ENCODE assay signal across 11 mouse cellular contexts in the genomic region with DNA sequence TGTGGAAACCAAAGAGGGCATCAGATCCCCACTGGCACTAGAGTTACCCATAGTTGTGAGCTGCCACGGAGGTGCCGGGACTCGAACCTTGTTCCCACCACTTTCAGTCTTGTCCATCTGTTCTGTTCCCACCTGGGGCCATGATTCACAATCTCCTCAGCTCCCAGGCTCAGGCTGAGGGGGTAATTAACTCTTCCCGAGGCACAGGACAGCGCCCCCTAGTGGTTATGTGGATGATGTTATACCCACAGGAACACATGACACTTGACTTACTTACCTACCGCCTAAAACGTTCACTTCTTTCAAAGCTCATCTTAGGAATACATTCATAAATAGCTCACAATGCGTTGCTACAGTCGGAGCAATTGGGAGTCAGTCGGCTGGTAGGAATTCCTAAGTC. TPM values are rescaled to one million over a fixed set of nuclear protein-coding genes. Genes with fewer than 3 reads are reported as not detected.
DNase-seq lines count a peak whose midpoint lies in the region; ATAC-seq and TF ChIP-seq lines count a peak whose summit lies in the region.
"Had no signal": no experiment of that assay in that cellular context is flagged by ENCODE, and none has a peak within 500 bp of the region (broad histone marks: within the 10 kb centered on the region; RNA-seq: fewer than 3 reads in every experiment).

No protein-coding gene starts in this region.

- H3K9ac ChIP-seq in lung, postnatal 0 days (replicated peaks; ENCODE audit: low read depth): no peak overlapping the region
- H3K9ac ChIP-seq: limb, embryonic 15.5 days had no signal

- WGBS in lung, postnatal 0 days: 70% methylated on average over 10 of the region's 10 CpGs

- no peak overlapping the region for H3K27ac ChIP-seq in lung, postnatal 0 days (ENCODE audit: low read length)
- no peak overlapping the region for H3K27ac ChIP-seq in bone marrow macrophage, adult 2 months (ENCODE audit: insufficient read depth, low read depth, low read length)
- H3K27ac ChIP-seq: limb, embryonic 15.5 days had no signal

- no peak overlapping the region for H3K4me2 ChIP-seq in lung, postnatal 0 days (replicated peaks; ENCODE audit: low read depth, low read length)
- H3K4me2 ChIP-seq: limb, embryonic 15.5 days had no signal

- DNase-seq in embryo, embryonic 10 days (ENCODE audit: low spot score): peak; percentile 45
- DNase-seq in embryo, embryonic 9.5 days (ENCODE audit: extremely low spot score): no peak
- no peak for DNase-seq in lung, postnatal 0 days (ENCODE audit: low spot score)
- DNase-seq in lung, postnatal 4 days: no peak
- peak; percentile 64 for DNase-seq in retina, postnatal 1 day
- no peak for DNase-seq in heart, adult 8-10 months (ENCODE audit: low spot score)
- DNase-seq in heart, postnatal 4 days: no peak
- DNase-seq: cerebellum, adult 11 months had no signal

- TF ChIP-seq POLR2A in bone marrow macrophage, adult 2 months (IDR thresholded peaks at IDR 0.05; ENCODE audit: borderline replicate concordance, low read depth, low read length): no peak

- no peak overlapping the region for H3K4me3 ChIP-seq in lung, postnatal 0 days (ENCODE audit: low read depth, low read length)
- H3K4me3 ChIP-seq in bone marrow macrophage, adult 2 months (ENCODE audit: insufficient read depth, low read length): no peak overlapping the region
- H3K4me3 ChIP-seq: limb, embryonic 15.5 days had no signal

- H3K27me3 ChIP-seq in lung, postnatal 0 days (replicated peaks; ENCODE audit: insufficient read depth, low read length): no peaks in the 10 kb centered on the region
- H3K27me3 ChIP-seq: limb, embryonic 15.5 days had no signal

- ATAC-seq in lung, postnatal 0 days: no peak

- H3K36me3 ChIP-seq in lung, postnatal 0 days (ENCODE audit: insufficient read depth, low read length): peaks cover 5% of the 10 kb centered on the region; the same call in 1 of the 2 replicates
- H3K36me3 ChIP-seq: G1E had no signal

- peak; percentile 68 for TF ChIP-seq CTCF in lung, postnatal 0 days (IDR thresholded peaks at IDR 0.05)
- TF ChIP-seq CTCF in bone marrow macrophage, adult 2 months (IDR thresholded peaks at IDR 0.05; ENCODE audit: low read depth, low read length): peak; percentile 85

- no peak for TF ChIP-seq EP300 in lung, postnatal 0 days (IDR thresholded peaks at IDR 0.05)

- no peaks in the 10 kb centered on the region for H3K9me3 ChIP-seq in lung, postnatal 0 days (ENCODE audit: low read length)
- H3K9me3 ChIP-seq: limb, embryonic 15.5 days had no signal

- no peaks in the 10 kb centered on the region for H3K4me1 ChIP-seq in lung, postnatal 0 days (ENCODE audit: insufficient read depth, low read depth, low read length)
- H3K4me1 ChIP-seq in bone marrow macrophage, adult 2 months (ENCODE audit: control insufficient read depth, insufficient read depth, low read length): no peaks in the 10 kb centered on the region
- H3K4me1 ChIP-seq: limb, embryonic 15.5 days had no signal

RNA-seq across cellular contexts. Expression of gene Evl, which starts 18.1 kb away (rescaled TPM):
- polyA plus RNA-seq in lung, postnatal 0 days (2015; fragmentation: Nextera tagmentation; extraction: Ambion mirVana): 43.9 and 45.5 TPM in 2 replicates
- 215 and 219 TPM in 2 replicates for polyA plus RNA-seq in bone marrow macrophage, adult 2 months (2012; ENCODE audit: insufficient read depth, insufficient read length, missing spikeins)
- 10 to 100 TPM; 29.0 to 41.2 (median 32.4) TPM for total RNA-seq in heart, adult 8-10 months (2022)
- total RNA-seq in heart, postnatal 4 days (2021): 100 to 1,000 TPM; 140 to 145 TPM
- total RNA-seq: G1E had no signal
- polyA plus RNA-seq: G1E had no signal

Comparison
In these comparisons a context has a peak if more than half of its experiments do, and no peak if none do; other contexts are left out.
1. DNase-seq: peak in embryo, embryonic 10 days (single experiment) and retina, postnatal 1 day (single experiment); none in embryo, embryonic 9.5 days (single experiment), lung, postnatal 0 days (single experiment), lung, postnatal 4 days (0 of 2), heart, adult 8-10 months (single experiment) and heart, postnatal 4 days (single experiment).